Mouse (Mus musculus): ENCODE results near the gene Ctsk. TPM values are rescaled to one million over a fixed set of nuclear protein-coding genes. Genes with fewer than 3 reads are reported as not detected.

Gene Ctsk
- total and polyA plus RNA-seq, 2 experiments from 2014 or later = 3.6 to 7.7 TPM

DNA sequence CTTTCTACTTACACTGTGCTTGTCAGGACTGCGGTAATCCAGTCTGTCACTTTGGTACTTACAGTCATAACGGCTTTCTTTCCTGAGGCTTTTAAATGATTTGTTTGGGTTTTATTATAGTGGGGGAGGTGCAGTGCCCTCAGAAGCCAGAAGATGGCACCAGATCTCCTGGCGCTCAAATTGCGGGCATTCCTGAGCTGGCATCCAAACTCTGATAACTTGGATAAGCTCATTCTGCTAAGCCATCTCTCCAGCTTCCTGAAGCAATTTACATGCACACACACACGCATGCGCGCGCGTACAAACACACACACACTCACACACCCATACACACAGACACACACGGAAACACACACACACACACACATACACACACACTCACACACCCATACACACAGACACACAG, 18.4 kb downstream of the Ctsk start:
- H3K4me2 ChIP-seq (ENCODE audit: low read depth, low read length, poor library complexity, severe bottlenecking) = no peak overlapping the region
- 18% methylated on average over 10 of the region's 10 CpGs for WGBS
- peak; percentile 95 for TF ChIP-seq CTCF (IDR thresholded peaks at IDR 0.05)

DNA sequence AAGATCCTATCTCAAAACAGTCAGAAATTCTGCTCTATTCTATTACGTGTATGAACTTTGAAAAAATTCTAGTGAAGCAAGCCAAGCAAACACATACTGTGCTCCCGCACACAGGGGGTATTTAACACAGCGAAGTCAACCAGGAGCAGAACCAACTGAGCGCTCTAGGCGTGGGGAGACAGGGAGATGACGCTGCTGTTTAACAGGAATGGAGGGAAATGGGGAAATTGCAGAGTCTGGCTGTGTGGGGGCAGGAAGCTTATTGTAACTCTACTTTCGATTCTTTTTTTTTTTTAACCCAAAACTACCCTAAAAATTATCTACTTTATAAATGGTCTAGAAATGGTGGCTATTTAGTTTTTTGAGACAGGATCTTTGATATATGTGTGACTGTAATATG, 19.8 kb downstream of the Ctsk start:
- Histone ChIP-seq H3K36me3 (ENCODE audit: insufficient read depth, low read length) (no peaks in the 10 kb centered on the region), H3K9ac (replicated peaks; ENCODE audit: low read length, poor library complexity, severe bottlenecking) (no peak overlapping the region), H3K9me3 (ENCODE audit: low read length) (no peaks in the 10 kb centered on the region), H3K27me3 (ENCODE audit: insufficient read depth, low read length) (no peaks in the 10 kb centered on the region), H3K4me1 (ENCODE audit: insufficient read depth, low read length) (no peaks in the 10 kb centered on the region), H3K27ac (ENCODE audit: low read depth, low read length) (no peak overlapping the region), H3K4me2 (ENCODE audit: low read depth, low read length, poor library complexity, severe bottlenecking) (no peak overlapping the region), H3K4me3 (ENCODE audit: low read depth, low read length) (no peak overlapping the region)
- TF ChIP-seq CTCF (IDR thresholded peaks at IDR 0.05) = no peak
- ATAC-seq (ENCODE audit: low FRiP score) (no peak), DNase-seq (ENCODE audit: low spot score) (no peak)
- WGBS = 89% methylated on average over 7 of the region's 7 CpGs

More for the DNA sequence above, 18.4 kb downstream of the Ctsk start:
- Histone ChIP-seq H3K36me3 (ENCODE audit: insufficient read depth, low read length) (no peaks in the 10 kb centered on the region), H3K27me3 (ENCODE audit: insufficient read depth, low read length) (no peaks in the 10 kb centered on the region), H3K9ac (replicated peaks; ENCODE audit: low read length, poor library complexity, severe bottlenecking) (no peak overlapping the region; the same call in 1 of the 2 replicates), H3K9me3 (ENCODE audit: low read length) (no peaks in the 10 kb centered on the region), H3K4me3 (ENCODE audit: low read depth, low read length) (no peak overlapping the region), H3K4me1 (ENCODE audit: insufficient read depth, low read length) (no peaks in the 10 kb centered on the region), H3K27ac (ENCODE audit: low read depth, low read length) (no peak overlapping the region)
- DNase-seq (ENCODE audit: low spot score) (peak; percentile 83), ATAC-seq (ENCODE audit: low FRiP score) (peak; percentile 71)

DNA sequence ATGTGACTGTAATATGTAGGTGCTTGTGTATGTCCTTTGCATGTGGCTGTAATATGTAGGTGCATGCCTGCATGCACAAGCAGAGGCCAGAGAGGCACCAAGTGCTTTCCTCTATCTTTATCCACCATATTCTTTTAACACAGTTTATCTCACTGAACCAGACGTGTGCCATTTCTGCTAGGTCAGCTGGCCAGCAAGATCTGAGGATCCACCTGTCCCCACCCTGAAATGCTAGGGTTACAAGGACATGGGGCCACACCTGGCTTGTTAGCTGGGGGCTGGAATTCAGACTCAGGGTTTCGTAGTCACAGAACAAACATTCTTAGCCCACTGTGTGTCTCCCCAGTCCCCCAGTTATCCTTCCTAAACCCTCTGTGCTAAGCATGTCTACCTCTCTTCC, 20.3 kb downstream of the Ctsk start:
- ATAC-seq (ENCODE audit: low FRiP score) (no peak), DNase-seq (ENCODE audit: low spot score) (no peak)
- no peaks in the 10 kb centered on the region for H3K4me1 ChIP-seq (ENCODE audit: insufficient read depth, low read length)
- no peaks in the 10 kb centered on the region for H3K27me3 ChIP-seq (ENCODE audit: insufficient read depth, low read length)
- TF ChIP-seq CTCF (IDR thresholded peaks at IDR 0.05) = no peak
- H3K4me2 ChIP-seq (ENCODE audit: low read depth, low read length, poor library complexity, severe bottlenecking) = no peak overlapping the region
- H3K9ac ChIP-seq (replicated peaks; ENCODE audit: low read length, poor library complexity, severe bottlenecking) = no peak overlapping the region
- no peak overlapping the region for H3K4me3 ChIP-seq (ENCODE audit: low read depth, low read length)
- H3K36me3 ChIP-seq (ENCODE audit: insufficient read depth, low read length) = no peaks in the 10 kb centered on the region
- H3K27ac ChIP-seq (ENCODE audit: low read depth, low read length) = no peak overlapping the region
- WGBS = 92% methylated on average over 2 of the region's 2 CpGs
- no peaks in the 10 kb centered on the region for H3K9me3 ChIP-seq (ENCODE audit: low read length)

DNA sequence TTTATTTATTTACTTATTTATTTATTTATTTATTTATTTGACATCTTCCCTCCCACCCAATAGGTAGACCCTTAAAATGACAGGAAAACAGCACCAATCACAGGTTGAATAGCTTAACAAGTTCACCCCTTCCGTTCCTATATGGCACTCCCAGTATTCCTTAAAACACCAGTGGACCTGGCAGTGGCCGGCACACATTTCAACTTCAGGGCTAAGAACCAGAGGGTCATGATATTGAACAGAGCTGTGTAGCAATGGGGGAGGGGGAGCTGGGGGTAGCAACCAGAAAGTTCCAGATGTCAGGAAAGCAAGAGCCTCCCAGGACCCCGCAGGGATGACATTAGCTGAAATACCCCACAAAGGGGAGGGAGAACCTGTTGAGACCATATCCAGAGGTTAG, 21.0 kb downstream of the Ctsk start:
- H3K9ac ChIP-seq (replicated peaks; ENCODE audit: low read length, poor library complexity, severe bottlenecking) = no peak overlapping the region
- DNase-seq (ENCODE audit: low spot score) (no peak), ATAC-seq (ENCODE audit: low FRiP score) (no peak)
- H3K36me3 ChIP-seq (ENCODE audit: insufficient read depth, low read length) = no peaks in the 10 kb centered on the region
- no peak overlapping the region for H3K4me3 ChIP-seq (ENCODE audit: low read depth, low read length)
- WGBS = 95% methylated on average over 3 of the region's 3 CpGs
- H3K27me3 ChIP-seq (ENCODE audit: insufficient read depth, low read length) = no peaks in the 10 kb centered on the region
- no peaks in the 10 kb centered on the region for H3K9me3 ChIP-seq (ENCODE audit: low read length)
- no peak for TF ChIP-seq CTCF (IDR thresholded peaks at IDR 0.05)
- no peak overlapping the region for H3K27ac ChIP-seq (ENCODE audit: low read depth, low read length)
- H3K4me2 ChIP-seq (ENCODE audit: low read depth, low read length, poor library complexity, severe bottlenecking) = no peak overlapping the region
- no peaks in the 10 kb centered on the region for H3K4me1 ChIP-seq (ENCODE audit: insufficient read depth, low read length)

DNA sequence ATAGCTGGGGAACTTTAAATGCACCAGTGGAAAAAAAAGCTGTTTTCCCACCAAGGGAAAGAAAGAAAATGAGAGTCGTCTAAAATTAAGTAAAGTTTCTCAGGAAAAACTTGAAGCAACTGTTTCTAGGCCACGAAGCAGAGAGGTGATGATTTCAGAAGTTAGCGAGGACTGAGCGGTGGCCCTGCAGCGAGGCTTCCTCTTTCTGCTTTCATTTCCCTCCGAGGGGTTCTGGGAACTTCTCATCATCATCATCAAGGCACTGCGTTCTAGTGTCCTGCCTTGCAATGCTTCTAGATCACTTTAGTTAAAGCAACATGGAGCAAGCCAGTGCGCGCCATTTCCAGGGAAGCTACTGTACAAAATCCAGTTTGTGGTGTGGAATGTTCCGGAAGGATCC, 22.1 kb downstream of the Ctsk start:
- H3K27me3 ChIP-seq (ENCODE audit: insufficient read depth, low read length) = no peaks in the 10 kb centered on the region
- 88% methylated on average over 10 of the region's 10 CpGs for WGBS
- H3K4me2 ChIP-seq (ENCODE audit: low read depth, low read length, poor library complexity, severe bottlenecking) = no peak overlapping the region
- no peaks in the 10 kb centered on the region for H3K4me1 ChIP-seq (ENCODE audit: insufficient read depth, low read length)
- no peak overlapping the region for H3K4me3 ChIP-seq (ENCODE audit: low read depth, low read length)
- no peaks in the 10 kb centered on the region for H3K36me3 ChIP-seq (ENCODE audit: insufficient read depth, low read length)
- no peaks in the 10 kb centered on the region for H3K9me3 ChIP-seq (ENCODE audit: low read length)
- TF ChIP-seq CTCF (IDR thresholded peaks at IDR 0.05) = no peak
- no peak overlapping the region for H3K9ac ChIP-seq (replicated peaks; ENCODE audit: low read length, poor library complexity, severe bottlenecking)
- DNase-seq (ENCODE audit: low spot score) (no peak), ATAC-seq (ENCODE audit: low FRiP score) (no peak)
- no peak overlapping the region for H3K27ac ChIP-seq (ENCODE audit: low read depth, low read length)

DNA sequence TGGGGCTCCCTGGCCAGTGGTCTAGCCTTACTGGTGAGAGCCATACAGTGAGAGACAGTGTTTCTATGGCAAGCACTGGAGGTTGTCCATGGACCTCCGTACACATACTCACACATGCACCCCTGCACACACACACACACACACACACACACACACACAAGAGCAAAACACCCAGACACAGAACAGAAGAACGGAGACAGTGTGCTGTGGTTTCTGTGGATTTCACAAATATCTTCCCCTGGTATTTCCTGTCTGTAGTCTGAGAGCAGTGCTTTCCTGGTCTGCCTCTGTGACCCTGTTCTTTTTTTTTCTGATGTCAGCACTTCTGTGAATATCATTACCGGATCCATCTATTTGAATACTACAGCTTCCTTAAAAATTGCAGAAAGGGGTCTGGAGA, 24.6 kb downstream of the Ctsk start:
- Histone ChIP-seq H3K9me3 (ENCODE audit: low read length) (no peaks in the 10 kb centered on the region), H3K9ac (replicated peaks; ENCODE audit: low read length, poor library complexity, severe bottlenecking) (no peak overlapping the region), H3K36me3 (ENCODE audit: insufficient read depth, low read length) (no peaks in the 10 kb centered on the region), H3K4me2 (ENCODE audit: low read depth, low read length, poor library complexity, severe bottlenecking) (no peak overlapping the region), H3K4me1 (ENCODE audit: insufficient read depth, low read length) (no peaks in the 10 kb centered on the region), H3K27ac (ENCODE audit: low read depth, low read length) (no peak overlapping the region), H3K27me3 (ENCODE audit: insufficient read depth, low read length) (no peaks in the 10 kb centered on the region), H3K4me3 (ENCODE audit: low read depth, low read length) (no peak overlapping the region)
- DNase-seq (ENCODE audit: low spot score) (no peak), ATAC-seq (ENCODE audit: low FRiP score) (no peak)
- WGBS = 76% methylated on average over 3 of the region's 3 CpGs
- TF ChIP-seq CTCF (IDR thresholded peaks at IDR 0.05) = no peak

Measured in midbrain, postnatal 0 days (tissue).